9 mouse cellular contexts compared by ENCODE assay signal in the genomic region with DNA sequence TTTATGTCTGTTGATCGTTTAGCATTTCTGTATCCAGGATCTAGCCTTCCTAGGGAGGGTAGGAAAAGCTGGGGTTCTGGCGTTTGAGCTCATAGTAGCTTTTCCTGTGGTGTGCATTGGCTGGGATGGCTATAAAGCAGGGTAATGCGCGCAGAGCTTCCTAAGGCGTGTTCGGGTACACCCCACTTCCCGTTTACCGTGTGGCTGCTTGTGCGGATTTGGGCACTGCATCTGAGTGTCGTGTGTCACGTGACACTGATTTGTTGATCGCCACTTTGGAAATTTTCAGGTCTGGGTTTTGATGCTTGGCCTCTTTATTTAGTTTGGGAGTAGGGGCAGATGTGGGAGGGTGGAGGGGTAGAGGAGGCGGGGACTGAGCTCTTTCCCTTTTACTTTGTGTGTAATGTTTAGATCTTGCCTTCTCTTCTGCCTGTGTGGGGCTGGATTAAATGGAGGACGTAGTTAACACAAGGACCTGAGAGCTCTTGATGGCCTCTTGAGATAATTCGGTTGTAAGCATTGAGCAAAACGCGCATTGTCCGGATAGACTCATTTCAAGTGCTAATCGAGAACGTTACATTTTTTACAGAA.
DNase-seq lines count a peak whose midpoint lies in the region; ATAC-seq lines count a peak whose summit lies in the region.
"Had no signal": no experiment of that assay in that cellular context is flagged by ENCODE, and none has a peak within 500 bp of the region (broad histone marks: within the 10 kb centered on the region; RNA-seq: fewer than 3 reads in every experiment).

No protein-coding gene starts in this region.

- no peak overlapping the region for H3K4me3 ChIP-seq in liver, embryonic 11.5 days (ENCODE audit: low read depth, low read length)
- no peak overlapping the region for H3K4me3 ChIP-seq in hindbrain, embryonic 11.5 days (ENCODE audit: low read depth, low read length)
- no peak overlapping the region for H3K4me3 ChIP-seq in limb, embryonic 15.5 days
- no peak overlapping the region for H3K4me3 ChIP-seq in stomach, embryonic 14.5 days (ENCODE audit: low read depth, low read length)

- H3K27me3 ChIP-seq in liver, embryonic 11.5 days (replicated peaks; ENCODE audit: control insufficient read depth, insufficient read depth, low read length) = no peaks in the 10 kb centered on the region
- no peaks in the 10 kb centered on the region for H3K27me3 ChIP-seq in hindbrain, embryonic 11.5 days (ENCODE audit: control insufficient read depth, insufficient read depth, low read length)
- H3K27me3 ChIP-seq in limb, embryonic 15.5 days = no peaks in the 10 kb centered on the region
- H3K27me3 ChIP-seq in stomach, embryonic 14.5 days (ENCODE audit: control insufficient read depth, insufficient read depth, low read length) = no peaks in the 10 kb centered on the region

- H3K27ac ChIP-seq in liver, embryonic 11.5 days (ENCODE audit: low read depth, low read length) = no peak overlapping the region
- H3K27ac ChIP-seq in hindbrain, embryonic 11.5 days (ENCODE audit: low read depth, low read length) = no peak overlapping the region
- peak overlapping the region; percentile 61 for H3K27ac ChIP-seq in limb, embryonic 15.5 days
- 0 out of 2 replicates have a peak overlapping the region, but pooled peaks have one; percentile 55 for H3K27ac ChIP-seq in stomach, embryonic 14.5 days (ENCODE audit: low read length)

- ATAC-seq in liver, embryonic 11.5 days (replicated peaks; ENCODE audit: low FRiP score) = no peak
- no peak for ATAC-seq in hindbrain, embryonic 11.5 days (ENCODE audit: low FRiP score)
- ATAC-seq in limb, embryonic 15.5 days (ENCODE audit: insufficient number of reproducible peaks, low FRiP score, low TSS enrichment, low read depth) = no peak
- no peak for ATAC-seq in stomach, embryonic 14.5 days (ENCODE audit: insufficient number of reproducible peaks, insufficient read depth, low FRiP score, low read depth)

- H3K36me3 ChIP-seq in liver, embryonic 11.5 days (ENCODE audit: control insufficient read depth, insufficient read depth, low read length) = no peaks in the 10 kb centered on the region
- no peaks in the 10 kb centered on the region for H3K36me3 ChIP-seq in hindbrain, embryonic 11.5 days (ENCODE audit: control insufficient read depth, insufficient read depth, low read length)
- H3K36me3 ChIP-seq in limb, embryonic 15.5 days = no peaks in the 10 kb centered on the region
- no peaks in the 10 kb centered on the region for H3K36me3 ChIP-seq in stomach, embryonic 14.5 days (ENCODE audit: control insufficient read depth, insufficient read depth, low read length)
- H3K36me3 ChIP-seq: G1E had no signal

- H3K4me1 ChIP-seq in liver, embryonic 11.5 days (replicated peaks; ENCODE audit: control insufficient read depth, insufficient read depth, low read length) = no peaks in the 10 kb centered on the region
- H3K4me1 ChIP-seq in hindbrain, embryonic 11.5 days (replicated peaks; ENCODE audit: control insufficient read depth, insufficient read depth, low read length) = no peaks in the 10 kb centered on the region; the same call in none of the 2 replicates
- H3K4me1 ChIP-seq in limb, embryonic 15.5 days = peaks cover 34% of the 10 kb centered on the region
- H3K4me1 ChIP-seq in stomach, embryonic 14.5 days (ENCODE audit: control insufficient read depth, insufficient read depth, low read length) = 0 out of 2 replicates have a peak, but pooled peaks cover 11% of the 10 kb centered on the region

- H3K9ac ChIP-seq in liver, embryonic 11.5 days (ENCODE audit: low read depth, low read length) = no peak overlapping the region
- H3K9ac ChIP-seq in hindbrain, embryonic 11.5 days (ENCODE audit: low read depth, low read length) = no peak overlapping the region
- no peak overlapping the region for H3K9ac ChIP-seq in limb, embryonic 15.5 days
- no peak overlapping the region for H3K9ac ChIP-seq in stomach, embryonic 14.5 days (replicated peaks; ENCODE audit: low read depth, low read length)

- H3K9me3 ChIP-seq in liver, embryonic 11.5 days (ENCODE audit: control insufficient read depth, low read length) = no peaks in the 10 kb centered on the region
- no peaks in the 10 kb centered on the region for H3K9me3 ChIP-seq in hindbrain, embryonic 11.5 days (ENCODE audit: control insufficient read depth, low read length)
- H3K9me3 ChIP-seq in limb, embryonic 15.5 days = no peaks in the 10 kb centered on the region
- H3K9me3 ChIP-seq in stomach, embryonic 14.5 days (ENCODE audit: control insufficient read depth, low read depth, low read length) = no peaks in the 10 kb centered on the region
- H3K9me3 ChIP-seq: G1E had no signal

- 43% methylated on average over 20 of the region's 20 CpGs for WGBS in liver, embryonic 11.5 days
- WGBS in hindbrain, embryonic 11.5 days = 57% methylated on average over 20 of the region's 20 CpGs
- 54% methylated on average over 20 of the region's 20 CpGs for WGBS in limb, embryonic 15.5 days
- 46% methylated on average over 20 of the region's 20 CpGs for WGBS in stomach, embryonic 14.5 days

- DNase-seq in liver, embryonic 11.5 days (ENCODE audit: low spot score) = no peak
- no peak for DNase-seq in liver
- peak; percentile 18 for DNase-seq in hindbrain, embryonic 11.5 days (ENCODE audit: low spot score)
- no peak for DNase-seq in adrenal gland, postnatal 4 days (ENCODE audit: low spot score in 2 of 2)
- DNase-seq in left cerebral cortex, adult 18-20 months (ENCODE audit: low spot score in 2 of 2) = no peak
- no peak for DNase-seq in retina, embryonic 14.5 days (ENCODE audit: low spot score)

- H3K4me2 ChIP-seq in liver, embryonic 11.5 days = peak overlapping the region; percentile 34; the same call in 1 of the 2 replicates
- H3K4me2 ChIP-seq in hindbrain, embryonic 11.5 days (replicated peaks; ENCODE audit: low read depth, low read length) = no peak overlapping the region
- H3K4me2 ChIP-seq in limb, embryonic 15.5 days = no peak overlapping the region
- 0 out of 2 replicates have a peak overlapping the region, but pooled peaks have one; percentile 0 for H3K4me2 ChIP-seq in stomach, embryonic 14.5 days (replicated peaks; ENCODE audit: low read depth, low read length)

Comparison
In these comparisons a context has a peak if more than half of its experiments do, and no peak if none do; other contexts are left out.
1. H3K27ac ChIP-seq: peak in limb, embryonic 15.5 days (single experiment) and stomach, embryonic 14.5 days (single experiment); none in liver, embryonic 11.5 days (single experiment) and hindbrain, embryonic 11.5 days (single experiment).
2. H3K4me2 ChIP-seq: peak in liver, embryonic 11.5 days (single experiment) and stomach, embryonic 14.5 days (single experiment); none in hindbrain, embryonic 11.5 days (single experiment) and limb, embryonic 15.5 days (single experiment).